Mouse (Mus musculus) gastrocnemius, adult 8-10 months (tissue): ENCODE results near the gene Sstr4. TPM values are rescaled to one million over a fixed set of nuclear protein-coding genes. Genes with fewer than 3 reads are reported as not detected.

Source experiments
- DNase-seq, 2 experiments: peaks; one replicate each; pipeline ENCODE4 v3.0.0; 2022; ENCODE audit warnings: low spot score in 2 of 2
- total RNA-seq, 4 experiments: library from RNA; stranded (reverse); gene quantifications; 2 replicates each; pipeline ENCODE4 v1.2.4; 2022

Gene Sstr4
- total RNA-seq: under 1 TPM in 2 of 4 experiments, not detected in 2; 0.22 to 0.27 TPM

GRCm38 (mm10) chr2:148395131-148396051 lies at the start of gene Sstr4:
Sstr4 (plus strand) TSS chr2:148395344.
- DNase-seq: no peak

GRCm38 (mm10) chr2:148345373-148345772 lies 49.8 kb upstream of the Sstr4 start:
- no peak for DNase-seq

GRCm38 (mm10) chr2:148346976-148347375 lies 48.2 kb upstream of the Sstr4 start:
- no peak for DNase-seq

GRCm38 (mm10) chr2:148349509-148350307 lies 45.4 kb upstream of the Sstr4 start:
- DNase-seq: no peak

GRCm38 (mm10) chr2:148350460-148350859 lies 44.7 kb upstream of the Sstr4 start:
- no peak for DNase-seq

- DNase-seq: no peak
Measured at GRCm38 (mm10) chr2:148352655-148353054, 42.5 kb upstream of the Sstr4 start.

GRCm38 (mm10) chr2:148357145-148357544 lies 38.0 kb upstream of the Sstr4 start:
- DNase-seq: no peak

- no peak for DNase-seq
Measured at GRCm38 (mm10) chr2:148364536-148364935, 30.6 kb upstream of the Sstr4 start.

GRCm38 (mm10) chr2:148365227-148365626 lies 29.9 kb upstream of the Sstr4 start:
- DNase-seq: no peak

- no peak for DNase-seq
Measured at GRCm38 (mm10) chr2:148371743-148372630, 23.2 kb upstream of the Sstr4 start.

GRCm38 (mm10) chr2:148373602-148374071 lies 21.5 kb upstream of the Sstr4 start:
- DNase-seq: no peak

GRCm38 (mm10) chr2:148375326-148376150 lies 19.6 kb upstream of the Sstr4 start:
- DNase-seq: no peak

- DNase-seq: no peak
Measured at GRCm38 (mm10) chr2:148378817-148379342, 16.3 kb upstream of the Sstr4 start.

- DNase-seq: no peak
Measured at GRCm38 (mm10) chr2:148379899-148380413, 15.2 kb upstream of the Sstr4 start.

GRCm38 (mm10) chr2:148381076-148381475 lies 14.1 kb upstream of the Sstr4 start:
- no peak for DNase-seq

GRCm38 (mm10) chr2:148386476-148386875 lies 8.7 kb upstream of the Sstr4 start:
- DNase-seq: no peak

- DNase-seq: no peak
Measured at GRCm38 (mm10) chr2:148386927-148387326, 8.2 kb upstream of the Sstr4 start.

GRCm38 (mm10) chr2:148387652-148388581 lies 7.2 kb upstream of the Sstr4 start:
- DNase-seq: no peak

GRCm38 (mm10) chr2:148393149-148393548 lies 2.0 kb upstream of the Sstr4 start:
- no peak for DNase-seq
